Mouse (Mus musculus) heart, adult 2 months (tissue): ENCODE results near the gene Ccdc47.

Experiments used
- CTCF ChIP-seq: fragments of 200-600 bp; IDR thresholded peaks from 2 replicates; pipeline ENCODE4 v1.8.1; 2022; ENCODE audit warnings: antibody characterized with exemption, mild to moderate bottlenecking, moderate library complexity
- EP300 ChIP-seq: fragments of 200-500 bp; IDR thresholded peaks from 2 replicates; pipeline ENCODE4 v1.6.1; 2011; ENCODE audit warnings: low read depth, low read length, control low read depth; ENCODE audit not compliant: insufficient read depth

DNA sequence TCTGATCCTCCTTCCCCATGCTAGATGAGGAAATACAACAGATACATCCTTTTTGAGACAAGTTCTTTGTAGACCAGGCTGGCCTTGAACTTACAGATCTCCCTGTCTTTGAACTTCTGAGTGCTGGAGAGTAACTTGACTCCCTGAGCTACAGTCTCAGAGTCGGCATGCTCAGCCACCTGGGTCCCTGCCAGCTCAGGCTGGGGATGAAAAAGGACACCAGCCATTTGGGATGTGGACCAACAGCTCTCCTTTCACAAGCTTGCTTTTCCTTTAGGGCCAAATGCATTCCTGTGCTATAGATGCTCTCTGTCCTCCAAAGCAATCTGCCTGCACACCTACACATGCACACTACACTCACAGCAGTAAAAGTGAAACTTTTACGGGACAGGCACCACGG lies 41.1 kb downstream of the Ccdc47 start:
- TF ChIP-seq CTCF (no peak), EP300 (no peak)
